Mouse (Mus musculus) WW6 (cell line): Measurements from ENCODE around the gene Galnt14.

ENCODE experiments used
- DNase-seq: peaks from one replicate; pipeline ENCODE4 v3.0.0-alpha.2; 2013; ENCODE audit warnings: low read depth, low spot score

The Galnt14 gene

GRCm38 (mm10) chr17:73507804-73508535 is 202.3 kb downstream of the Galnt14 start:
- no peak for DNase-seq

GRCm38 (mm10) chr17:73504111-73504510 is 206.1 kb downstream of the Galnt14 start:
- DNase-seq = no peak

- DNase-seq = no peak
These were observed 207.6 kb downstream of the Galnt14 start for GRCm38 (mm10) chr17:73502613-73503012.

DNA sequence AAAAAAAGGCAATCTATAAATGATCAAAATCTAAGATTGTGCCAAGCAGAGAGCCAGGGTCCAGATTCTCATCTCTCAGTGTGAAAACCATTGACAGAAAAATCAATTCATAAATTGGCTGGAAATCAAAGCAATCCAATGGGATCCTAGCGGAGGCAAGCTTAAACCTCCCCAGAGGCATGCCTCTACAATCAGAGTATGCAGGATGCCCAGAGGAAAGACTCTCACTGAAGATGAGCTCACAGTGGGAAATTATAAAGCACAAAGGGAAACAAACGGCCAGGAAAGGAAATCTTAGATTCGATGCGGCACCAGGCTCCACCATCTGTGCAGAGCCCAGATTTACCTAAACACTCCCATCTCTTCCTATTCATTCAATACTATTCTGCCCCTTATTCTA is 220.7 kb downstream of the Galnt14 start:
- DNase-seq = no peak

- no peak for DNase-seq
These were observed 222.5 kb downstream of the Galnt14 start for GRCm38 (mm10) chr17:73487792-73488191.

DNA sequence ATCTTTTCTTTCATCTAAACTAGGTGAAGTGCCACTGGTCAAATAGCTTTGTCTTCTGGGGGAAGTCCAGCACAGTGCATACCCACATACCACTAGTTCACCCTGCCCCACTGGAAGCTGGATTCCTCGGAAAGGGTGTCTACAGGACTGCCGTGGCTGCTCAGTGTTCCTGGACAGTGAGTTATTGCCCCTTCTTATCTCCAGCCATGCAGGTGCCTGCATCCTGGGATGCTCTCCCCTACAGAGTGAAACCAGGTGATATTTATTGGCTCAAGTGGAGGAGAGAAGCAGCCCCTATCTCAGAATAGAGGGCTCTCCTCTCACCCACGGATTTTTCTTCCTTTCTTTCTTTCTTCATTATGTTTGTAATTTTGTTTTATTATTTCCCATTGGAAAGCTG is 222.9 kb downstream of the Galnt14 start:
- no peak for DNase-seq

DNA sequence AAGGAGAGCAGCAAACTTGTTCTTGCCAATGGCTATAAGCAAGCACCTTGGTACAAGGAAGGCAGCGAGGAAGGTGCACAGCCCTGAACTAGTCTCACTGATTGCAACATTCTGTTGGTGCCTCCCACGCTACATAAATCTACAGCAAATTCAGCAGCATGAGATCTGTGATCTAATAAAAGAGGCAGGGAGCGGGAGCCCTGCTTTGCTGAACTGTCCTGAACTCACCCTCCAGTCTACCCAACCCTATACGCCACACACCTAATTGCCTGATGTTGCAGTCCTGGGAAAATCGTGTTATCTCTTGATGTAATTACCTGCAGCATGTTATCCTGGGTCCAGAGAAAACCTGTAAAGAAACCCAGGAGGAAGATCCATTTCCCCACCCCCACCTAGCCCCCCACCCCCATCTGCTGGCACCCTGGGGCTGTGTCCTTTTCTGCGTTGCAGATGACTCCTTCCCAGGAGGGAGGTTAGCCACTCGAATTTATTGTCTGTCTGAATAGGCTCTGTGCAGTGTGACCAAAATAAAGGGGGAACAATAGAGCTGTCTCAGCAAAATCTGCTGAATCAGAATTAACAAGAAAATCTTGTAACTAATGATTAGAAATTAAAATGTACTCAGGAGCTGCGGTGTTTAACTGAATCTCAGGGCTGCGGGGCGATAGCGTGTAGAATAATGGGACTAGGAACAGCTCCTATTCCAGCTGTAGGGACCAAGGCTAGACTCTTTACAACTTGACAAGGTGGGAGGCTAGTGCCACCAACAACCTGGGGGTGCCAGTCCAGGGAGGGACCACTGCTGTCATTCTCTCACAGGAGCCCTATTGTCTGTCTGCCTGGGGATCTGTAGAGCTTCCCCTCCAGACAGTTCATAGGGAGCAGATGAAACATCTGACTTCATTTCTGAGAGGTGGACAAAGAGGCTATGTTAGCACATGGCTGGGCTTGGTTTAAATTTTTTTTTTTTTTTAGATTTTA is 232.9 kb downstream of the Galnt14 start:
- no peak for DNase-seq

DNA sequence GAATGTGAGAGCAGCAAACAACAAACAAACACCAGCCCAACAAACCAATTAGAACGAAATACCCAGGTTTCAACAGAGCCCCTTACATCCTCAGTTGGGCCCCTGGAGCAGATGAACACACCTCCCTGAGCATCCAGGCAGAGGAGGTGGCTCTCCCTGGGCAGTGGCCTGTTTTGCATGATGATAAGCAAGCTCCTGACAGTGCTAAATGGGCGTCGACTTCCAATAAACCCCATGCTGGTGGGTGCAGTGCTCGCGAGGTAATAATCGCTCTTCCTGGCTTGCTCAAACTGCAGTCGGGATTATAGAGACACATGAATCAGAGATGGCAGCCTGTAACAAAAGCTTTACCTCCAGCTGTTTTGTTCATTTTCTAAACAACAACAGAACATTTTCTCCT is 235.9 kb downstream of the Galnt14 start:
- DNase-seq = no peak

- DNase-seq = no peak
These were observed 237.2 kb downstream of the Galnt14 start for GRCm38 (mm10) chr17:73473012-73473411.

GRCm38 (mm10) chr17:73460874-73461273 is 249.4 kb downstream of the Galnt14 start:
- DNase-seq = no peak

GRCm38 (mm10) chr17:73458741-73459140 is 251.5 kb downstream of the Galnt14 start:
- no peak for DNase-seq

GRCm38 (mm10) chr17:73456551-73456950 is 253.7 kb downstream of the Galnt14 start:
- DNase-seq = no peak

DNA sequence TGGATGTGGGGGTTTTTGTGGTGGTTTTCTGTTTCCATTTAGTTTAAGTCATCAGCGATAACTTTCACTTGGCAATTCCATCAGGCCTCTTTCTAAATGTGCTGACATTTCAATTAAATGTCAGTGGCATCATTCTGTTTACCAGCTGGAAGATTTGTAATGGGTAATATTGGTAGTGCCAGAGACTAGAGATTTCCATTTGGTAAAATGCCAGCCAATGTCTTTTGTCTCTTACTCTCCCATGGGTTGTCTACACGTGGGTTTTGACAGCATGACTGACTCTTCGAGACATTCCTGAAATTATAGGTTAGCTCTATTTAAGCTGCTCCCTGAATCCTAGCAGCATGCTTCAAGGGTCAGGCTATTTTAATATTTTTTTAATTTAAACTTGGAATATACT is 256.6 kb downstream of the Galnt14 start:
- no peak for DNase-seq

- DNase-seq = no peak
These were observed 258.0 kb downstream of the Galnt14 start for GRCm38 (mm10) chr17:73452151-73452760.

DNA sequence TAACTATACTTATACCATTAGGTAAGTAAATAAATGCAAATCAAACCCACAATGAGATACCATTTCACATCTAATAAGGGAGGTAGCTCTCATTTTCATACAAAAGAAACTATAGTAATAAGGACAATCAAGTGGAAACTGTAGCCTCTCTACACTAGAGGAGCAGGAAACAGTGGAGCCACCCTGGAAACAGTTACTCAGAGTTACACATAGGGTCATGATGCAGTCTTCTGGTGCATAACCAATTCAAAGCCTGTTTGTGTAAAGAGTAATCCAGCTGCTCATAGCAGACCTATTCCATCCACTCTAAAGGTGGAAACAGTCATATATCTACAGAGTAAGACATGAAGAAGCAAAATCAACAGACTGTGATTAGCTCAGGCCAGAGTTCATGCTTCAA is 261.1 kb downstream of the Galnt14 start:
- no peak for DNase-seq
